Mouse (Mus musculus) hindbrain, postnatal 0 days (tissue): ENCODE results near the gene Mrpl46. TPM values are rescaled to one million over a fixed set of nuclear protein-coding genes. Genes with fewer than 3 reads are reported as not detected.

Experiments used
- ATAC-seq: fragments of 200-750 bp; cut with Nextera tagmentation; 2 replicates; pipeline ENCODE4 v1.8.0; 2017; ENCODE audit warnings: mild to moderate bottlenecking, moderate TSS enrichment, moderate library complexity
- DNase-seq: peaks from one replicate; pipeline ENCODE4 v3.0.0-alpha.2; 2015; ENCODE audit warnings: low spot score
- H3K27ac ChIP-seq: fragments of 300-500 bp; sonication (generic); 2 replicates; pipeline ENCODE4 v1.5.1; 2014; ENCODE audit warnings: mild to moderate bottlenecking
- H3K27me3 ChIP-seq: fragments of 300-500 bp; sonication (generic); 2 replicates; pipeline ENCODE4 v1.6.1; 2014; ENCODE audit warnings: low read length, mixed read lengths; ENCODE audit not compliant: insufficient read depth
- H3K36me3 ChIP-seq: fragments of 300-500 bp; sonication (generic); 2 replicates; pipeline ENCODE4 v1.6.1; 2014; ENCODE audit warnings: low read length, mixed read lengths; ENCODE audit not compliant: insufficient read depth
- H3K4me1 ChIP-seq: fragments of 300-500 bp; sonication (generic); 2 replicates; pipeline ENCODE4 v1.6.1; 2014; ENCODE audit warnings: antibody characterized with exemption, low read length, mixed read lengths; ENCODE audit not compliant: insufficient read depth
- H3K4me2 ChIP-seq: fragments of 300-500 bp; sonication (generic); 2 replicates; pipeline ENCODE4 v1.6.1; 2014; ENCODE audit warnings: low read depth, mild to moderate bottlenecking, low read length, moderate library complexity, mixed read lengths
- H3K4me3 ChIP-seq: fragments of 300-500 bp; sonication (generic); 2 replicates; pipeline ENCODE4 v1.5.1; 2014; ENCODE audit warnings: low read length
- H3K9ac ChIP-seq: fragments of 300-500 bp; sonication (generic); replicated peaks from 2 replicates; pipeline ENCODE4 v1.6.1; 2014; ENCODE audit warnings: mild to moderate bottlenecking, low read length, moderate library complexity, mixed read lengths
- H3K9me3 ChIP-seq: fragments of 300-500 bp; sonication (generic); 2 replicates; pipeline ENCODE4 v1.6.1; 2016; ENCODE audit warnings: low read length, mixed read lengths
- CTCF ChIP-seq: IDR thresholded peaks from 2 replicates; pipeline ENCODE4 v1.5.1; 2016; ENCODE audit warnings: antibody characterized with exemption, control low read depth, low read depth
- WGBS: fragments of 180-500 bp; shearing (Covaris S2); extraction: QIAGEN DNeasy Blood & Tissue Kit; methylation state at CpG from one replicate; pipeline ENCODE4 v1.1.7; 2014; 5-methylcytosine and 5-hydroxymethylcytosine counted together
- polyA plus RNA-seq: library from polyadenylated mRNA; unstranded; fragments of >200 nt; fragmentation: Nextera tagmentation; extraction: Ambion mirVana; gene quantifications from 2 replicates; pipeline ENCODE4 v1.2.1, GENCODE M21; 2015
- total RNA-seq: library from RNA; depleted of rRNA; stranded (reverse); fragments of >200 nt; gene quantifications from 2 replicates; pipeline ENCODE4 v1.2.3, GENCODE M21; 2014; rRNA removed

Gene Mrpl46
- total and polyA plus RNA-seq, 2 experiments from 2014 or later: 26.7 to 71.4 TPM

GRCm38 (mm10) chr7:78731391-78731790, 51.9 kb downstream of the Mrpl46 start:
- 80% methylated on average over 8 of the region's 8 CpGs for WGBS
- Histone ChIP-seq H3K4me3 (no peak overlapping the region), H3K9ac (no peak overlapping the region), H3K27ac (no peak overlapping the region), H3K9me3 (no peaks in the 10 kb centered on the region), H3K4me2 (no peak overlapping the region), H3K36me3 (no peaks in the 10 kb centered on the region), H3K27me3 (no peaks in the 10 kb centered on the region), H3K4me1 (no peaks in the 10 kb centered on the region)
- ATAC-seq: no peak
- DNase-seq: no peak
- TF ChIP-seq CTCF: no peak

Other genes starting within 250 kb of the Mrpl46 start
- 88.4 and 90.8 TPM in 2 replicates for gene Ntrk3, start 45.5 kb downstream of the Mrpl46 start, total RNA-seq
- 23.5 and 24.5 TPM in 2 replicates for gene Ntrk3, start 45.5 kb downstream of the Mrpl46 start, polyA plus RNA-seq
- 48.8 and 56.8 TPM in 2 replicates for gene Mrps11, start 412 bp downstream of the Mrpl46 start, total RNA-seq
- 60.6 and 63.4 TPM in 2 replicates for gene Mrps11, start 412 bp downstream of the Mrpl46 start, polyA plus RNA-seq
- gene Det1, start 63.7 kb upstream of the Mrpl46 start, total RNA-seq: 10.4 and 13.6 TPM in 2 replicates
- gene Det1, start 63.7 kb upstream of the Mrpl46 start, polyA plus RNA-seq: 6.4 and 6.9 TPM in 2 replicates
- 36.6 and 43.0 TPM in 2 replicates for gene Aen, start 112.3 kb upstream of the Mrpl46 start, total RNA-seq
- gene Aen, start 112.3 kb upstream of the Mrpl46 start, polyA plus RNA-seq: 49.3 and 54.4 TPM in 2 replicates
- gene Isg20, start 129.9 kb upstream of the Mrpl46 start, total RNA-seq: 2.0 and 4.1 TPM in 2 replicates
- 0.76 and 1.3 TPM in 2 replicates for gene Isg20, start 129.9 kb upstream of the Mrpl46 start, polyA plus RNA-seq